Mouse (Mus musculus) heart, embryonic 12.5 days (tissue): ENCODE data around the gene Fbxo31. TPM values are rescaled to one million over a fixed set of nuclear protein-coding genes. Genes with fewer than 3 reads are reported as not detected.
A peak's percentile ranks its signal among the peaks of the same experiment; 100 is the strongest.

Source experiments
- ATAC-seq: fragments of 200-750 bp; cut with Nextera tagmentation; 2 replicates; pipeline ENCODE4 v1.8.0; 2017; ENCODE audit warnings: moderate TSS enrichment, moderate library complexity; ENCODE audit not compliant: insufficient number of reproducible peaks, low FRiP score
- H3K27ac ChIP-seq: fragments of 300-500 bp; sonication (generic); 2 replicates; pipeline ENCODE4 v1.5.1; 2016; ENCODE audit warnings: mild to moderate bottlenecking, moderate library complexity; ENCODE audit not compliant: poor library complexity, severe bottlenecking
- H3K27me3 ChIP-seq: fragments of 300-500 bp; sonication (generic); replicated peaks from 2 replicates; pipeline ENCODE4 v1.6.1; 2016; ENCODE audit warnings: mild to moderate bottlenecking, moderate library complexity
- H3K36me3 ChIP-seq: fragments of 300-500 bp; sonication (generic); 2 replicates; pipeline ENCODE4 v1.6.1; 2016; ENCODE audit warnings: mild to moderate bottlenecking, moderate library complexity
- H3K4me1 ChIP-seq: fragments of 300-500 bp; sonication (generic); replicated peaks from 2 replicates; pipeline ENCODE4 v1.6.1; 2016; ENCODE audit warnings: mild to moderate bottlenecking
- H3K4me2 ChIP-seq: fragments of 300-500 bp; sonication (generic); 2 replicates; pipeline ENCODE4 v1.6.1; 2016; ENCODE audit warnings: mild to moderate bottlenecking, moderate library complexity
- H3K4me3 ChIP-seq: fragments of 300-500 bp; sonication (generic); 2 replicates; pipeline ENCODE4 v1.5.1; 2016; ENCODE audit warnings: mild to moderate bottlenecking
- H3K9ac ChIP-seq: fragments of 300-500 bp; sonication (generic); 2 replicates; pipeline ENCODE4 v1.6.1; 2016; ENCODE audit warnings: mild to moderate bottlenecking, moderate library complexity
- H3K9me3 ChIP-seq: fragments of 300-500 bp; sonication (generic); replicated peaks from 2 replicates; pipeline ENCODE4 v1.6.1; 2016; ENCODE audit warnings: mild to moderate bottlenecking, moderate library complexity
- WGBS: fragments of 180-500 bp; shearing (Covaris S2); methylation state at CpG from one replicate; pipeline ENCODE4 v1.1.7; 2016; 5-methylcytosine and 5-hydroxymethylcytosine counted together
- polyA plus RNA-seq: library from polyadenylated mRNA; unstranded; fragments of >200 nt; fragmentation: Nextera tagmentation; extraction: Ambion mirVana; gene quantifications from 2 replicates; pipeline ENCODE4 v1.2.1, GENCODE M21; 2016

Gene Fbxo31
- polyA plus RNA-seq, 1 experiment from 2014 or later = 13.7 TPM

GRCm38 (mm10) chr8:121588750-121589149, 10.1 kb upstream of the Fbxo31 start:
- no peak overlapping the region for H3K9ac ChIP-seq
- ATAC-seq = no peak
- H3K4me3 ChIP-seq = no peak overlapping the region
- H3K4me2 ChIP-seq = no peak overlapping the region
- peak overlapping the region; percentile 32; the same call in 1 of the 2 replicates for H3K27ac ChIP-seq
- H3K27me3 ChIP-seq = no peaks in the 10 kb centered on the region
- 64% methylated on average over 4 of the region's 4 CpGs for WGBS
- H3K9me3 ChIP-seq = no peaks in the 10 kb centered on the region
- peaks cover 6% of the 10 kb centered on the region for H3K36me3 ChIP-seq
- H3K4me1 ChIP-seq = peaks cover 24% of the 10 kb centered on the region

- peak; percentile 94 for ATAC-seq
- H3K9me3 ChIP-seq = no peaks in the 10 kb centered on the region
- peak overlapping the region; percentile 63 for H3K4me3 ChIP-seq
- WGBS = 2% methylated on average over 47 of the region's 47 CpGs
- H3K27me3 ChIP-seq = no peaks in the 10 kb centered on the region
- 0 out of 2 replicates have a peak overlapping the region, but pooled peaks have one; percentile 2 for H3K27ac ChIP-seq
- no peaks in the 10 kb centered on the region for H3K36me3 ChIP-seq
- peak overlapping the region; percentile 70 for H3K9ac ChIP-seq
- H3K4me1 ChIP-seq = peaks cover 6% of the 10 kb centered on the region; the same call in 1 of the 2 replicates
- peak overlapping the region; percentile 66 for H3K4me2 ChIP-seq
Measured at GRCm38 (mm10) chr8:121585159-121585825, 6.7 kb upstream of the Fbxo31 start.

- H3K27ac ChIP-seq = no peak overlapping the region
- H3K9ac ChIP-seq = no peak overlapping the region; the same call in 1 of the 2 replicates
- no peaks in the 10 kb centered on the region for H3K27me3 ChIP-seq
- H3K36me3 ChIP-seq = no peaks in the 10 kb centered on the region
- H3K4me2 ChIP-seq = peak overlapping the region; percentile 66
- peaks cover 4% of the 10 kb centered on the region; the same call in 1 of the 2 replicates for H3K4me1 ChIP-seq
- WGBS = 38% methylated on average over 13 of the region's 13 CpGs
- ATAC-seq = no peak
- H3K4me3 ChIP-seq = peak overlapping the region; percentile 63
- no peaks in the 10 kb centered on the region for H3K9me3 ChIP-seq
Measured at GRCm38 (mm10) chr8:121584730-121585129, 6.1 kb upstream of the Fbxo31 start.

- WGBS = 46% methylated on average over 8 of the region's 8 CpGs
- no peaks in the 10 kb centered on the region for H3K36me3 ChIP-seq
- no peak for ATAC-seq
Measured at GRCm38 (mm10) chr8:121583653-121584052, 5.0 kb upstream of the Fbxo31 start.

GRCm38 (mm10) chr8:121580465-121580864, 1.9 kb upstream of the Fbxo31 start:
- 49% methylated on average over 9 of the region's 9 CpGs for WGBS
- H3K9ac ChIP-seq = no peak overlapping the region
- peaks cover 17% of the 10 kb centered on the region for H3K4me1 ChIP-seq
- ATAC-seq = no peak
- no peaks in the 10 kb centered on the region for H3K36me3 ChIP-seq
- H3K4me3 ChIP-seq = no peak overlapping the region
- H3K27ac ChIP-seq = no peak overlapping the region
- H3K4me2 ChIP-seq = no peak overlapping the region
- no peaks in the 10 kb centered on the region for H3K27me3 ChIP-seq
- no peaks in the 10 kb centered on the region for H3K9me3 ChIP-seq

More at GRCm38 (mm10) chr8:121583653-121584052, 5.0 kb upstream of the Fbxo31 start:
- no peak overlapping the region for H3K4me3 ChIP-seq
- H3K4me2 ChIP-seq = no peak overlapping the region
- H3K27me3 ChIP-seq = no peaks in the 10 kb centered on the region
- peaks cover 2% of the 10 kb centered on the region; the same call in 1 of the 2 replicates for H3K4me1 ChIP-seq
- H3K27ac ChIP-seq = no peak overlapping the region
- H3K9me3 ChIP-seq = no peaks in the 10 kb centered on the region
- H3K9ac ChIP-seq = no peak overlapping the region

GRCm38 (mm10) chr8:121577751-121578675, 593 bp downstream of the Fbxo31 start:
- Histone ChIP-seq H3K27ac (no peak overlapping the region), H3K27me3 (no peaks in the 10 kb centered on the region), H3K4me3 (peak overlapping the region; percentile 93), H3K9me3 (no peaks in the 10 kb centered on the region), H3K4me1 (peaks cover 27% of the 10 kb centered on the region), H3K4me2 (peak overlapping the region; percentile 96), H3K9ac (peak overlapping the region; percentile 93), H3K36me3 (no peaks in the 10 kb centered on the region)
- ATAC-seq = no peak; the same call in 1 of the 2 replicates
- WGBS = 3% methylated on average over 38 of the region's 44 CpGs

GRCm38 (mm10) chr8:121575661-121576060, 2.9 kb downstream of the Fbxo31 start:
- H3K4me2 ChIP-seq = no peak overlapping the region
- 82% methylated on average over 3 of the region's 3 CpGs for WGBS
- no peak for ATAC-seq
- H3K9me3 ChIP-seq = no peaks in the 10 kb centered on the region
- no peak overlapping the region for H3K27ac ChIP-seq
- H3K4me1 ChIP-seq = peaks cover 37% of the 10 kb centered on the region
- H3K27me3 ChIP-seq = no peaks in the 10 kb centered on the region
- no peak overlapping the region for H3K4me3 ChIP-seq
- no peak overlapping the region for H3K9ac ChIP-seq
- no peaks in the 10 kb centered on the region for H3K36me3 ChIP-seq

GRCm38 (mm10) chr8:121573275-121573674, 5.3 kb downstream of the Fbxo31 start:
- Histone ChIP-seq H3K9ac (no peak overlapping the region), H3K27me3 (no peaks in the 10 kb centered on the region), H3K9me3 (no peaks in the 10 kb centered on the region), H3K27ac (no peak overlapping the region), H3K4me1 (peaks cover 43% of the 10 kb centered on the region), H3K36me3 (no peaks in the 10 kb centered on the region), H3K4me2 (no peak overlapping the region), H3K4me3 (no peak overlapping the region)
- ATAC-seq = peak; percentile 64
- 32% methylated on average over 3 of the region's 3 CpGs for WGBS

GRCm38 (mm10) chr8:121572121-121572520, 6.5 kb downstream of the Fbxo31 start:
- 74% methylated on average over 7 of the region's 7 CpGs for WGBS
- Histone ChIP-seq H3K9me3 (no peaks in the 10 kb centered on the region), H3K4me1 (peaks cover 36% of the 10 kb centered on the region), H3K4me3 (no peak overlapping the region), H3K27ac (no peak overlapping the region), H3K36me3 (no peaks in the 10 kb centered on the region), H3K9ac (no peak overlapping the region), H3K4me2 (no peak overlapping the region), H3K27me3 (no peaks in the 10 kb centered on the region)
- no peak for ATAC-seq

- H3K36me3 ChIP-seq = no peaks in the 10 kb centered on the region
- H3K9ac ChIP-seq = no peak overlapping the region
- peak overlapping the region; percentile 31; the same call in 1 of the 2 replicates for H3K4me2 ChIP-seq
- no peak overlapping the region for H3K27ac ChIP-seq
- H3K9me3 ChIP-seq = no peaks in the 10 kb centered on the region
- peak overlapping the region; percentile 8; the same call in 1 of the 2 replicates for H3K4me3 ChIP-seq
- ATAC-seq = no peak
- H3K27me3 ChIP-seq = no peaks in the 10 kb centered on the region
- H3K4me1 ChIP-seq = peaks cover 29% of the 10 kb centered on the region
- 73% methylated on average over 17 of the region's 17 CpGs for WGBS
Measured at GRCm38 (mm10) chr8:121570801-121571200, 7.8 kb downstream of the Fbxo31 start.

GRCm38 (mm10) chr8:121570335-121570734, 8.3 kb downstream of the Fbxo31 start:
- Histone ChIP-seq H3K4me3 (peak overlapping the region; percentile 8; the same call in 1 of the 2 replicates), H3K4me2 (peak overlapping the region; percentile 31; the same call in 1 of the 2 replicates), H3K36me3 (0 out of 2 replicates have a peak, but pooled peaks cover under 1% of the 10 kb centered on the region), H3K9ac (no peak overlapping the region), H3K27ac (no peak overlapping the region), H3K27me3 (no peaks in the 10 kb centered on the region), H3K4me1 (peaks cover 29% of the 10 kb centered on the region), H3K9me3 (no peaks in the 10 kb centered on the region)
- ATAC-seq = no peak
- WGBS = 77% methylated on average over 21 of the region's 21 CpGs
